Mouse (Mus musculus): Measurements from ENCODE around the gene Kat14.

- TF ChIP-seq CTCF (IDR thresholded peaks at IDR 0.05), result no peak
- no peak for TF ChIP-seq EP300 (IDR thresholded peaks at IDR 0.05)
Observed at GRCm38 (mm10) chr2:144343158-144343557, 25.6 kb upstream of the Kat14 start.

Data from lung, postnatal 0 days (tissue).